Mouse (Mus musculus): Measurements from ENCODE around the gene Gm4792. TPM values are rescaled to one million over a fixed set of nuclear protein-coding genes. Genes with fewer than 3 reads are reported as not detected.

Gene Gm4792
- not detected for polyA plus RNA-seq (2014; fragmentation: Illumina TruSeq; extraction: RNeasy Lipid Tissue Mini Kit (QIAGEN cat#74804); ENCODE audit: insufficient read depth, low read depth, low replicate concordance)

GRCm38 (mm10) chr10:94298471-94298870, at the start of gene Gm4792:
Gm4792 (minus strand) TSS chr10:94298703.

GRCm38 (mm10) chr10:94311511-94312006, 13.1 kb upstream of the Gm4792 start, which contains the start of gene Tmcc3:
Tmcc3 (plus strand) TSS chr10:94311949.

Other genes starting within 250 kb of the Gm4792 start
- gene Nr2c1, start 150.7 kb downstream of the Gm4792 start, polyA plus RNA-seq (2014; fragmentation: Illumina TruSeq; extraction: RNeasy Lipid Tissue Mini Kit (QIAGEN cat#74804); ENCODE audit: insufficient read depth, low read depth, low replicate concordance), result 4.7 TPM
- gene Ndufa12, start 100.0 kb downstream of the Gm4792 start, polyA plus RNA-seq (2014; fragmentation: Illumina TruSeq; extraction: RNeasy Lipid Tissue Mini Kit (QIAGEN cat#74804); ENCODE audit: insufficient read depth, low read depth, low replicate concordance), result 158 TPM
- 20.6 TPM for gene Tmcc3, start 13.2 kb upstream of the Gm4792 start, polyA plus RNA-seq (2014; fragmentation: Illumina TruSeq; extraction: RNeasy Lipid Tissue Mini Kit (QIAGEN cat#74804); ENCODE audit: insufficient read depth, low read depth, low replicate concordance)

Measured in lung, adult 10 weeks (tissue).